Mouse (Mus musculus) intestine, embryonic 14.5 days (tissue): Measurements from ENCODE around the gene Ushbp1. TPM values are rescaled to one million over a fixed set of nuclear protein-coding genes. Genes with fewer than 3 reads are reported as not detected.

Source experiments
- ATAC-seq: fragments of 200-750 bp; cut with Nextera tagmentation; replicated peaks from 2 replicates; pipeline ENCODE4 v1.8.0; 2017; ENCODE audit warnings: low read depth, moderate number of reproducible peaks, moderate TSS enrichment, moderate library complexity; ENCODE audit not compliant: low FRiP score, low TSS enrichment
- DNase-seq: peaks from one replicate; pipeline ENCODE4 v3.0.0-alpha.2; 2018; ENCODE audit warnings: low spot score
- H3K27ac ChIP-seq: fragments of 300-500 bp; sonication (generic); 2 replicates; pipeline ENCODE4 v1.5.1; 2014; ENCODE audit warnings: low read depth, mild to moderate bottlenecking, control low read depth
- H3K27me3 ChIP-seq: fragments of 300-500 bp; sonication (generic); replicated peaks from 2 replicates; pipeline ENCODE4 v1.6.1; 2014; ENCODE audit warnings: low read length, control low read depth; ENCODE audit not compliant: control insufficient read depth, insufficient read depth
- H3K36me3 ChIP-seq: fragments of 300-500 bp; sonication (generic); 2 replicates; pipeline ENCODE4 v1.6.1; 2014; ENCODE audit warnings: low read length, control low read depth; ENCODE audit not compliant: control insufficient read depth, insufficient read depth
- H3K4me1 ChIP-seq: fragments of 300-500 bp; sonication (generic); replicated peaks from 2 replicates; pipeline ENCODE4 v1.6.1; 2014; ENCODE audit warnings: low read length, control low read depth, mixed read lengths; ENCODE audit not compliant: control insufficient read depth, insufficient read depth
- H3K4me2 ChIP-seq: fragments of 300-500 bp; sonication (generic); 2 replicates; pipeline ENCODE4 v1.6.1; 2014; ENCODE audit warnings: low read length
- H3K4me3 ChIP-seq: fragments of 300-500 bp; sonication (generic); 2 replicates; pipeline ENCODE4 v1.5.1; 2014; ENCODE audit warnings: low read depth, low read length, control low read depth, mixed read lengths
- H3K9ac ChIP-seq: fragments of 300-500 bp; sonication (generic); 2 replicates; pipeline ENCODE4 v1.6.1; 2014; ENCODE audit warnings: mild to moderate bottlenecking, low read length
- H3K9me3 ChIP-seq: fragments of 300-500 bp; sonication (generic); 2 replicates; pipeline ENCODE4 v1.6.1; 2016; ENCODE audit warnings: low read length, control low read depth; ENCODE audit not compliant: control insufficient read depth
- WGBS: fragments of 180-500 bp; shearing (Covaris S2); extraction: QIAGEN DNeasy Blood & Tissue Kit; methylation state at CpG from one replicate; pipeline ENCODE4 v1.1.7; 2014; 5-methylcytosine and 5-hydroxymethylcytosine counted together
- polyA plus RNA-seq: library from polyadenylated mRNA; unstranded; fragments of >200 nt; fragmentation: Nextera tagmentation; extraction: Ambion mirVana; gene quantifications from 2 replicates; pipeline ENCODE4 v1.2.1, GENCODE M21; 2014

The Ushbp1 gene
- polyA plus RNA-seq, 1 experiment from 2014 or later, result 8.3 TPM

DNA sequence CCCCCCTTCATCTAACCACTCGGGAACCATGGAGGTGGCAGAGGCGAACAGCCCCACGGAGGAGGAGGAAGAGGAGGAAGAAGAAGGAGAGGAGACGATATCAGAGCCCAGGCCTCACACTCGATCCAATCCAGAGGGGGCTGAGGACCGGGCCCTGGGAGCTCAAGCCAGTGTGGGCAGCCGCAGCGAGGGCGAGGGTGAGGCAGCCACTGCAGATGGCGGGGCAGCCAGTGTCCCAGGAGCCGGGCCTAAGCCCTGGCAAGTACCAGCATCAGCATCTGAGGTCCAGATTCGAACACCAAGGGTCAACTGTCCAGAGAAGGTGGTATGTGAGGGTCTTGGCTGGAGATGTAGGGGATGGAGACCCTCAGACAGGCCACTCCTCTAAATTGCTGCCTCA, 2.1 kb upstream of the Ushbp1 start:
- DNase-seq (no peak), ATAC-seq (no peak)
- Histone ChIP-seq H3K27ac (no peak overlapping the region), H3K36me3 (peaks cover 19% of the 10 kb centered on the region), H3K27me3 (no peaks in the 10 kb centered on the region), H3K4me2 (peak overlapping the region; percentile 90), H3K9me3 (no peaks in the 10 kb centered on the region), H3K4me1 (peaks cover 11% of the 10 kb centered on the region), H3K9ac (no peak overlapping the region; the same call in 1 of the 2 replicates), H3K4me3 (peak overlapping the region; percentile 66)
- WGBS, result 85% methylated on average over 12 of the region's 12 CpGs

DNA sequence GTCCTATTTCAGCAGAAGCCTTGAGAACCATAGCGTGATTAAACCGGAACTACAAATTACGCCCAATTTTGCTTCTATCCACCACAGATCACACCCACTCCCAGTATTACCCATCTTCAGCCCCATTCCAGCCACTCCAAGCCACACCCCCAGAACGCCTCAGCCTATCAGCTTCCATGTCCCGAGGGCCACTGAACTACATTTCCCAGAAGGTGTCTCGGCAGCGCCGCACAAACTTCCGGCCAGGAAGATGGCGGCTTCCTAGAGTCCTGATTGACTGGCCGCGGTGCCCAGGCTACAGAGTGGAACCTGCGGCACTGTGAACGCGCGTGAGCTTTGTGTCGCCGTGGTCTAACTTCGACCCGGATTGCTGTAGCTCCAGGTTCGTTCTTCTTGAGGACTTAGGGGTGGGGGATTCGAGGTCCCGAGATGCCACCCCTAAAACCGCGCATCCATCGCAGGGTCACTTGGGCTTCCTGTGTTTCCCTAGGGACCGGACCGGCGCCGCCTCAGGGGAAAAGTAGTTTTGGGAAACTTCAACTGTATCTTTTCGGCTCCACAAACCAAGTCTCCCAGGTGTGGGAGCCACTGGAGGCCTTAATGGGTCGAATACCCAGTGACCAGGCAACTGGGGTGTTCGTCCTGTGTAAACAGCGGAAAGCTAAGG, 1.2 kb upstream of the Ushbp1 start, which contains the start of gene Babam1:
Babam1 (plus strand) TSS at position 223 of the 667 bp plus-strand sequence.
- ATAC-seq (peak; percentile 97), DNase-seq (peak; percentile 87)
- Histone ChIP-seq H3K36me3 (peaks cover 19% of the 10 kb centered on the region), H3K4me3 (peak within 1 kb of the TSS; percentile 66), H3K9me3 (no peaks in the 10 kb centered on the region), H3K4me1 (peaks cover 11% of the 10 kb centered on the region), H3K27me3 (no peaks in the 10 kb centered on the region), H3K9ac (peak within 1 kb of the TSS; percentile 58), H3K27ac (peak within 1 kb of the TSS; percentile 59), H3K4me2 (peak within 1 kb of the TSS; percentile 90)
- 1% methylated on average over 34 of the region's 34 CpGs for WGBS

DNA sequence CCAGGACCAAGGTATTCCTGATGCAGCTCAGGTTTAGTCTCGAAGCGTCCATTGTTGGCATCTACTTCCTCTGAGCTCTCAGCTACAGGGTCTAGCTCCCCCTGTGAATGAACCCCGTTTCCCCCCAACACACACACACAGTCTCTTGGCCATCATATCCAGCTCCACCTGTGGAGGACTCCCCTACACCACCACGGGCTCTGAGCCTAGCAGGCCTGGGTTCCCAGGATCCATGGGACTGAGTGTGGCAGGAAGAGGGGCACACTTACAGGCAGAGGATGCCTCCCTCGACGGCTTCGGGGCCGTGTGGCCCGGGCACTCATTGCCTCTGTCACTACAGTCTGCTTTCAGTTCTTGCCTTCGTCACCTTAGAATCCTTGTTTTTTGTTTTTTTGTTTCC, 531 bp downstream of the Ushbp1 start:
- Histone ChIP-seq H3K27ac (no peak overlapping the region), H3K36me3 (peaks cover 18% of the 10 kb centered on the region), H3K27me3 (no peaks in the 10 kb centered on the region), H3K4me1 (peaks cover 11% of the 10 kb centered on the region), H3K9me3 (no peaks in the 10 kb centered on the region), H3K4me2 (no peak overlapping the region), H3K9ac (no peak overlapping the region), H3K4me3 (no peak overlapping the region)
- no peak for ATAC-seq
- 81% methylated on average over 10 of the region's 10 CpGs for WGBS
- no peak for DNase-seq

DNA sequence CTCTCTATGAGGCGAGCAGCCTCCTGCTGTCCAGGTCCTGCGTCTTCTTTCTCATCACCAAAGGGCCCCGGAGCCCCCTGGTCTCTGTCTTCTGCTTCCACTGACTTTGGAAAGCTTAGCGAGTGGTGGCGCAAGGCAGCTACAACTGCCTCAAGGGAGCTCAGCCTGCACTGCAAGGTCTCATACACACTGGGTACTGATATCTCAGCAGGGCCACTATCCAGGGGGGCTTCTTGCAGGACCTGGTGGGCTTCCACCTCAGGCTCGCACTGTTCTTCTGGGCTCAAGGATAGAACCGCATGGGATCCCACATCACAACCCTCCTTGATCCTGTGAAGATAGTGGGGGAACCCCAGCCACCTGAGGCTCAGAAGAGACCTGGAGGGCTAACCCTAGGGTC, 1.1 kb downstream of the Ushbp1 start:
- H3K27me3 ChIP-seq, result no peaks in the 10 kb centered on the region
- WGBS, result 80% methylated on average over 7 of the region's 7 CpGs
- H3K9me3 ChIP-seq, result no peaks in the 10 kb centered on the region
- peaks cover 11% of the 10 kb centered on the region for H3K4me1 ChIP-seq
- H3K27ac ChIP-seq, result no peak overlapping the region
- no peak overlapping the region for H3K4me2 ChIP-seq
- DNase-seq (no peak), ATAC-seq (no peak)
- no peak overlapping the region for H3K9ac ChIP-seq
- no peak overlapping the region for H3K4me3 ChIP-seq
- peaks cover 12% of the 10 kb centered on the region for H3K36me3 ChIP-seq

DNA sequence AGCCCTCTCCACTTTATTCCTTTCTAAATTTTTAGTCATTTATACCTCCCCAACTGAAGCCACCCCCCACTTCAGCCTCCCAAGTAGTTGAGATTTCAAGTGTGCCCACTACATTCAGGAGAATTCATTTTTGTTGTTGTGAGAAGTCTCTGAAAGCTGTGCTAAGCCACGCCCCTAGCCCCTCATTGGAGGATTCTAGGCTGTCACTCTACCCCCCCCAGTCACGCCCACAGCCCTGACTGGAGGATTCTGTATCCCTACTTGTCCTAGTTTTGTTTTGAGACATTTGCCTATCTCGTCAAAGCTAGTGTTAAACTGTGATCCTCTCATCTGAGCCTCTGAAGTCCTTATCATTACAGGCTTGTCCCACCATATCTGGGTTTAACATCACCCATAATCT, 2.7 kb downstream of the Ushbp1 start:
- no peaks in the 10 kb centered on the region for H3K9me3 ChIP-seq
- no peaks in the 10 kb centered on the region for H3K36me3 ChIP-seq
- no peaks in the 10 kb centered on the region for H3K27me3 ChIP-seq
- H3K4me2 ChIP-seq, result peak overlapping the region; percentile 9
- WGBS, result 15% methylated on average over 3 of the region's 3 CpGs
- no peak overlapping the region for H3K4me3 ChIP-seq
- no peak overlapping the region for H3K9ac ChIP-seq
- no peak overlapping the region for H3K27ac ChIP-seq
- ATAC-seq (no peak), DNase-seq (no peak)
- peaks cover 11% of the 10 kb centered on the region for H3K4me1 ChIP-seq

DNA sequence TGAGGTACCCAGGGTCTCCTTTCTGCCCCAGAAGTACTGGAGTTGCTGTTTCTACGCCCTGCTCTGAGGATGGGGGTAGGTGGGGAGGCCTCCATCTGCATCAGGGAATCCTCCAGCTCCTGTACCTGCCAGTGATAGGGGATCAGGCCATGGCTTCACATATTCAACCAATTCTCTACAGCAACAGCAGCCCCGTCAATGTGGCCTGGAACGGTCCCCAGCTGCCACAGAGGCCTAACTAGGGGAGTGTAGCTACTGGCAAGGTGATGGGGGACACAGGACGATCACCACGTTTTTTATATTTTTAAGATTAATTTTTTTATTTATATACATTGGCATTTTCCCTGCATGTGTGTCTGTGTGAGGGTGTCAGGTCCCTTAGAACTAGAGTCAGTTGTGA, 3.2 kb downstream of the Ushbp1 start:
- Histone ChIP-seq H3K9ac (no peak overlapping the region), H3K4me3 (no peak overlapping the region), H3K27me3 (no peaks in the 10 kb centered on the region), H3K4me1 (peaks cover 6% of the 10 kb centered on the region), H3K27ac (no peak overlapping the region), H3K4me2 (no peak overlapping the region), H3K9me3 (no peaks in the 10 kb centered on the region), H3K36me3 (no peaks in the 10 kb centered on the region)
- 76% methylated on average over 5 of the region's 5 CpGs for WGBS
- ATAC-seq, result no peak
- no peak for DNase-seq

DNA sequence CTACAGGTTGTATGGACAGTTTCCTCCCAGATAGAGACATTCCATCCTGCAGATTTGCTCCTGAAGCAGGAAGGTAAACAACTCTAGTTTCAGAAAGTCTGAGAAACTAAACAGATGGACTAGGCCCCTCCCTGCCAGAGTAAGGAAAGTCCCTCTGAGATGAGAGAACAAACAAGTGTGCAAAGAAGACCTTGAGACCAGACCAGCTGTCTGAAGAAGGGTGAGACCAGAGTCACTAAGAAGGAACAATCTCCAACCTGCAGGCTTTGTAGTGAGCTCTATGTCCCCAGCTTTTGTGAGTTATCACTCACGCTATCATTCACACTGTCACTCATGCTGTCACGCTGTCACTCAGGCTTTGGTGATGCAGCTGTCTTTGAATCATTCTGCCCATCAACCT, 3.9 kb downstream of the Ushbp1 start:
- WGBS, result 90% methylated on average over 2 of the region's 2 CpGs
- H3K4me3 ChIP-seq, result no peak overlapping the region

DNA sequence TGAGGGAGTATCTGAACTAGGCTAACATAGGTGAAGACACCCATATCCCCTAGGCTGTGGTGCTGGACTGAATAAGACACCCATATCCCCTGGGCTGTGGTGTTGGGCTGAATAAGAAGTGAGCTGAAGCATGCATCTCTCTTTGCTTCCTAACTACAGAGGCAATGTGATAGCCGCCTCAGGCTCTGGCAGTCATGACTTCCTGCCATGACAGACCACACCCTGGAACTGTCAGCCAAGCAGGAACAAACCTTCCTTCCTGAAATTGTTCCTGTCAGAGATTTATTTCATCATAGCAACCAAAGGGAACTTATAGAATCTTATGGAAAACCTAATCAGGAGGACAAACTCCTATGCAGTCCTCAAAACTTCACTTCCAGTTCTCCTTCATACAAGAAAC, 7.3 kb downstream of the Ushbp1 start:
- Histone ChIP-seq H3K4me1 (peaks cover 3% of the 10 kb centered on the region), H3K27me3 (no peaks in the 10 kb centered on the region), H3K9me3 (no peaks in the 10 kb centered on the region), H3K9ac (no peak overlapping the region), H3K4me3 (no peak overlapping the region), H3K27ac (no peak overlapping the region), H3K36me3 (no peaks in the 10 kb centered on the region), H3K4me2 (no peak overlapping the region)
- ATAC-seq, result no peak
- 63% methylated on average over 1 of the region's 1 CpGs for WGBS
- DNase-seq, result no peak

More for the DNA sequence above, 3.9 kb downstream of the Ushbp1 start:
- H3K27ac ChIP-seq, result no peak overlapping the region
- H3K27me3 ChIP-seq, result no peaks in the 10 kb centered on the region
- no peak overlapping the region for H3K9ac ChIP-seq
- H3K4me1 ChIP-seq, result peaks cover 4% of the 10 kb centered on the region; the same call in 1 of the 2 replicates
- DNase-seq, result no peak
- no peaks in the 10 kb centered on the region for H3K36me3 ChIP-seq
- no peak for ATAC-seq
- no peak overlapping the region for H3K4me2 ChIP-seq
- H3K9me3 ChIP-seq, result no peaks in the 10 kb centered on the region

DNA sequence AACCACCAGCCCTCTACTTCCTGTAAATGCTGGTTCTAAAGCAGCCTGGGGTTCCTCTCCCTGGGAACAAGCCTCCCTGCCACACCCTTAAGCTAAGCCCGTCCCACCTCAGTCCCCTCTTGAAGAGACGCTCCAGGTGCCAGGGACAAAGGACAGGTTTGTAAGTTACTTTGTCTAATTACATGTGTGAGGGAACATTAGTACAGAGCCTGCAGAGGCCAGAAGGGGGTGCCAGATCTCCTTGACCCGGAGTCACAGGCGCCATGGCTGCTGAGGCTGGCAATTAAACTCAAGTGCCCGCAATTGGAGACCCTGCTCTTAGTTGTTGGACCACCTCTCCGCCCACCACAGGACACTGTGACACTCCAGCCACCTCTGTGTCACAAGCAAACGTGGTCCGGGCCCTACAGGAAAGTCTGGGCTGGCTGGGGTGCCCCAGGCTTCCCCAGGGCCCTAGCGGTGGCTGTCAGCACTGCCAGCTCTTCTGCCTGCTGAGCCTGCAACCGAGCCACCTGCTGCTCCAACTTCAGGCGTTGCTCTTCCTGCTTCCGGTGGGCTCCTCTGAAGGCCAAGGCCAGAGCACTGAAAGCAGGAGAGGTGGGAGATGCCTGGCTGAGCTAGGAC, 10.3 kb downstream of the Ushbp1 start:
- Histone ChIP-seq H3K4me2 (no peak overlapping the region), H3K4me3 (no peak overlapping the region), H3K4me1 (peaks cover 14% of the 10 kb centered on the region), H3K27ac (no peak overlapping the region), H3K9ac (no peak overlapping the region), H3K36me3 (no peaks in the 10 kb centered on the region), H3K27me3 (no peaks in the 10 kb centered on the region), H3K9me3 (no peaks in the 10 kb centered on the region)
- ATAC-seq, result no peak
- 64% methylated on average over 12 of the region's 12 CpGs for WGBS
- no peak for DNase-seq
